Mouse (Mus musculus) cortical plate, adult 2 months (tissue): ENCODE data around the gene Arnt. TPM values are rescaled to one million over a fixed set of nuclear protein-coding genes. Genes with fewer than 3 reads are reported as not detected.
A peak's percentile ranks its signal among the peaks of the same experiment; 100 is the strongest.

ENCODE experiments used
- H3K27ac ChIP-seq: fragments of 200-500 bp; 2 replicates; pipeline ENCODE4 v1.5.1; 2012; ENCODE audit warnings: low read length, control low read depth, inconsistent platforms; ENCODE audit not compliant: insufficient read depth
- H3K4me1 ChIP-seq: fragments of 200-500 bp; 2 replicates; pipeline ENCODE4 v1.6.1; 2011; ENCODE audit warnings: low read length; ENCODE audit not compliant: control insufficient read depth, insufficient read depth
- H3K4me3 ChIP-seq: fragments of 200-500 bp; 2 replicates; pipeline ENCODE4 v1.5.1; 2011; ENCODE audit warnings: mild to moderate bottlenecking, low read length, control low read depth; ENCODE audit not compliant: insufficient read depth
- CTCF ChIP-seq: fragments of 200-500 bp; IDR thresholded peaks from 2 replicates; pipeline ENCODE4 v1.5.1; 2011; ENCODE audit warnings: mild to moderate bottlenecking, control low read depth, low read length; ENCODE audit not compliant: insufficient read depth; ENCODE audit errors: extremely low read depth
- POLR2A ChIP-seq: fragments of 200-500 bp; IDR thresholded peaks from 2 replicates; pipeline ENCODE4 v1.6.1; 2011; ENCODE audit warnings: mild to moderate bottlenecking, low read length, control low read depth; ENCODE audit not compliant: insufficient read depth; ENCODE audit errors: extremely low read depth
- polyA plus RNA-seq: library from polyadenylated mRNA; depleted of rRNA; stranded (reverse); fragments of >200 nt; gene quantifications from 2 replicates; pipeline ENCODE4 v1.2.3, GENCODE M21; 2012

Arnt gene
- polyA plus RNA-seq, 1 experiment: 42.3 TPM

GRCm38 (mm10) chr3:95457758-95458157 lies 23.6 kb downstream of the Arnt start:
- Histone ChIP-seq H3K4me3 (no peak overlapping the region), H3K4me1 (no peaks in the 10 kb centered on the region), H3K27ac (peak overlapping the region; percentile 50; the same call in 1 of the 2 replicates)
- TF ChIP-seq POLR2A: no peak
- TF ChIP-seq CTCF: no peak

GRCm38 (mm10) chr3:95459381-95459780 lies 25.2 kb downstream of the Arnt start:
- H3K27ac ChIP-seq: no peak overlapping the region
- H3K4me1 ChIP-seq: no peaks in the 10 kb centered on the region
- TF ChIP-seq POLR2A (no peak), CTCF (no peak)
- H3K4me3 ChIP-seq: no peak overlapping the region

- no peak for TF ChIP-seq CTCF
- no peak for TF ChIP-seq POLR2A
- H3K4me3 ChIP-seq: no peak overlapping the region
- H3K4me1 ChIP-seq: no peaks in the 10 kb centered on the region
- no peak overlapping the region for H3K27ac ChIP-seq
Measured at GRCm38 (mm10) chr3:95463852-95464251, 29.7 kb downstream of the Arnt start.

GRCm38 (mm10) chr3:95478966-95479365 lies 44.8 kb downstream of the Arnt start:
- H3K27ac ChIP-seq: no peak overlapping the region
- no peak overlapping the region for H3K4me3 ChIP-seq
- H3K4me1 ChIP-seq: no peaks in the 10 kb centered on the region
- TF ChIP-seq CTCF (no peak), POLR2A (no peak)

- H3K4me1 ChIP-seq: no peaks in the 10 kb centered on the region
- H3K4me3 ChIP-seq: no peak overlapping the region
- no peak overlapping the region for H3K27ac ChIP-seq
- TF ChIP-seq CTCF: no peak
- no peak for TF ChIP-seq POLR2A
Measured at GRCm38 (mm10) chr3:95486421-95486820, 52.2 kb downstream of the Arnt start.

- H3K27ac ChIP-seq: no peak overlapping the region
- H3K4me1 ChIP-seq: no peaks in the 10 kb centered on the region; the same call in 1 of the 2 replicates
- H3K4me3 ChIP-seq: no peak overlapping the region
- TF ChIP-seq POLR2A: no peak
Measured at GRCm38 (mm10) chr3:95488679-95489078, 54.5 kb downstream of the Arnt start.

- Histone ChIP-seq H3K4me1 (peaks cover 2% of the 10 kb centered on the region; the same call in 1 of the 2 replicates), H3K4me3 (no peak overlapping the region), H3K27ac (no peak overlapping the region)
- TF ChIP-seq POLR2A (no peak), CTCF (no peak)
Measured at GRCm38 (mm10) chr3:95490238-95490637, 56.0 kb downstream of the Arnt start.

GRCm38 (mm10) chr3:95494342-95494741 lies 60.2 kb downstream of the Arnt start:
- Histone ChIP-seq H3K4me3 (no peak overlapping the region), H3K4me1 (peaks cover 6% of the 10 kb centered on the region; the same call in 1 of the 2 replicates), H3K27ac (no peak overlapping the region)
- TF ChIP-seq CTCF: peak; percentile 48
- TF ChIP-seq POLR2A: no peak

- TF ChIP-seq POLR2A: no peak
- TF ChIP-seq CTCF: no peak
- Histone ChIP-seq H3K4me1 (peaks cover 10% of the 10 kb centered on the region; the same call in 1 of the 2 replicates), H3K27ac (no peak overlapping the region), H3K4me3 (no peak overlapping the region)
Measured at GRCm38 (mm10) chr3:95498229-95498628, 64.0 kb downstream of the Arnt start.

- Histone ChIP-seq H3K27ac (peak within 1 kb of the TSS; percentile 47; the same call in 1 of the 2 replicates), H3K4me1 (peaks cover 10% of the 10 kb centered on the region; the same call in 1 of the 2 replicates), H3K4me3 (peak within 1 kb of the TSS; percentile 8; the same call in 1 of the 2 replicates)
- no peak for TF ChIP-seq CTCF
- TF ChIP-seq POLR2A: no peak
Measured at GRCm38 (mm10) chr3:95499024-95499423, 64.8 kb downstream of the Arnt start, which contains the start of gene Ctsk. Gene Ctsk, plus strand, starts transcription at chr3:95499256.
